Mouse (Mus musculus) CH12.LX (cell line): ENCODE measurements around the gene Col5a1. TPM values are rescaled to one million over a fixed set of nuclear protein-coding genes. Genes with fewer than 3 reads are reported as not detected.

Source experiments
- DNase-seq: peaks from one replicate; pipeline ENCODE4 v3.0.0-alpha.2; 2013; ENCODE audit errors: extremely low read depth
- H3K27ac ChIP-seq: 2 replicates; pipeline ENCODE4 v1.5.1; 2012; ENCODE audit warnings: low read depth, mild to moderate bottlenecking, control low read depth, moderate library complexity; ENCODE audit not compliant: insufficient read depth
- H3K27me3 ChIP-seq: replicated peaks from 2 replicates; pipeline ENCODE3; 2012; ENCODE audit warnings: inconsistent platforms
- H3K36me3 ChIP-seq, 2 experiments: replicated peaks in 1 of 2; 2 replicates each; pipeline versions ENCODE3 to v1.6.1; 2012; ENCODE audit warnings: inconsistent platforms in 1 of 2, low read length in 1 of 2, mild to moderate bottlenecking in 1 of 2, mixed read lengths in 1 of 2, moderate library complexity in 1 of 2; ENCODE audit not compliant: control insufficient read depth in 1 of 2, insufficient read depth in 1 of 2
- H3K4me1 ChIP-seq, 2 experiments: 2 replicates each; pipeline ENCODE4 v1.6.1; 2012; ENCODE audit warnings: inconsistent platforms in 1 of 2, moderate library complexity in 1 of 2; ENCODE audit not compliant: insufficient read depth in 2 of 2, control insufficient read depth in 1 of 2
- H3K4me2 ChIP-seq: 2 replicates; pipeline ENCODE4 v1.6.1; 2012; ENCODE audit warnings: low read depth, mild to moderate bottlenecking, control low read depth; ENCODE audit not compliant: poor library complexity, insufficient read depth, severe bottlenecking
- H3K4me3 ChIP-seq, 3 experiments: fragments of 150-350 bp in 1 of 3; sonication (generic) in 1 of 3; replicated peaks in 1 of 3; 2 replicates each; pipeline versions ENCODE3 to v1.5.1; 2011 to 2012; ENCODE audit warnings: low read depth in 2 of 3, low read length in 2 of 3, mild to moderate bottlenecking in 2 of 3, moderate library complexity in 2 of 3, control low read depth in 1 of 3, improper control_type of control experiment in 1 of 3, inconsistent platforms in 1 of 3, mixed read lengths in 1 of 3; ENCODE audit not compliant: poor library complexity in 1 of 3
- H3K79me2 ChIP-seq: replicated peaks from 2 replicates; pipeline ENCODE4 v1.6.1; 2012; ENCODE audit warnings: mild to moderate bottlenecking, moderate library complexity; ENCODE audit not compliant: control insufficient read depth, poor library complexity, insufficient read depth, severe bottlenecking; ENCODE audit errors: extremely low read depth
- H3K9ac ChIP-seq: 2 replicates; pipeline ENCODE4 v1.6.1; 2012; ENCODE audit warnings: low read depth, mild to moderate bottlenecking, control low read depth, moderate library complexity; ENCODE audit not compliant: insufficient read depth
- H3K9me3 ChIP-seq: replicated peaks from 2 replicates; pipeline ENCODE3; 2012; ENCODE audit warnings: low read length, inconsistent platforms, mixed read lengths
- CTCF ChIP-seq, 2 experiments: IDR thresholded peaks in 1 of 2; conservative IDR thresholded peaks in 1 of 2; 2 replicates each; pipeline ENCODE4 v1.5.1; 2011 to 2012; ENCODE audit warnings: low read depth in 2 of 2, low read length in 2 of 2, improper control_type of control experiment in 1 of 2, inconsistent platforms in 1 of 2, mild to moderate bottlenecking in 1 of 2, moderate library complexity in 1 of 2
- ELF1 ChIP-seq: IDR thresholded peaks from 2 replicates; pipeline ENCODE4 v1.6.1; 2014; ENCODE audit warnings: low read depth, mild to moderate bottlenecking, inconsistent platforms, low read length, improper control_type of control experiment
- HCFC1 ChIP-seq: IDR thresholded peaks from 2 replicates; pipeline ENCODE4 v1.6.1; 2012; ENCODE audit warnings: low read depth, mild to moderate bottlenecking, inconsistent platforms, low read length, improper control_type of control experiment
- JUN ChIP-seq: IDR thresholded peaks from 2 replicates; pipeline ENCODE4 v1.6.1; 2011; ENCODE audit warnings: low read depth, mild to moderate bottlenecking, low read length, improper control_type of control experiment, moderate library complexity; ENCODE audit not compliant: insufficient read depth
- MAFK ChIP-seq: IDR thresholded peaks from 2 replicates; pipeline ENCODE4 v1.6.1; 2011; ENCODE audit warnings: low read length, improper control_type of control experiment; ENCODE audit not compliant: insufficient replicate concordance
- MAX ChIP-seq: IDR thresholded peaks from 2 replicates; pipeline ENCODE4 v1.6.1; 2011; ENCODE audit warnings: low read length, improper control_type of control experiment
- MAZ ChIP-seq: IDR thresholded peaks from 2 replicates; pipeline ENCODE4 v1.6.1; 2012; ENCODE audit warnings: low read depth, mild to moderate bottlenecking, inconsistent platforms, low read length, improper control_type of control experiment, moderate library complexity
- MEF2A ChIP-seq: IDR thresholded peaks from 2 replicates; pipeline ENCODE4 v1.6.1; 2014; ENCODE audit warnings: low read depth, mild to moderate bottlenecking, inconsistent platforms, low read length, improper control_type of control experiment, borderline replicate concordance
- NELFE ChIP-seq: IDR thresholded peaks from 2 replicates; pipeline ENCODE4 v1.6.1; 2011; ENCODE audit warnings: low read depth, low read length, improper control_type of control experiment
- NRF1 ChIP-seq: IDR thresholded peaks from 2 replicates; pipeline ENCODE4 v1.6.1; 2014; ENCODE audit warnings: low read depth, mild to moderate bottlenecking, inconsistent platforms, low read length, improper control_type of control experiment, moderate library complexity
- PAX5 ChIP-seq: IDR thresholded peaks from 2 replicates; pipeline ENCODE4 v1.6.1; 2012; ENCODE audit warnings: low read length, inconsistent platforms, mixed read lengths
- SIN3A ChIP-seq: IDR thresholded peaks from 2 replicates; pipeline ENCODE4 v1.6.1; 2012; ENCODE audit warnings: low read length, improper control_type of control experiment, inconsistent platforms
- SMC3 ChIP-seq: IDR thresholded peaks from 2 replicates; pipeline ENCODE4 v1.6.1; 2011; ENCODE audit warnings: low read depth, low read length, improper control_type of control experiment
- TCF12 ChIP-seq: IDR thresholded peaks from 2 replicates; pipeline ENCODE4 v1.6.1; 2014; ENCODE audit warnings: low read depth, mild to moderate bottlenecking, inconsistent platforms, low read length, improper control_type of control experiment
- USF2 ChIP-seq: conservative IDR thresholded peaks from 2 replicates; pipeline ENCODE4 v1.6.1; 2011; ENCODE audit warnings: low read depth, low read length, improper control_type of control experiment
- ZC3H11A ChIP-seq: IDR thresholded peaks from 2 replicates; pipeline ENCODE4 v1.6.1; 2012; ENCODE audit warnings: low read depth, mild to moderate bottlenecking, inconsistent platforms, low read length, improper control_type of control experiment
- ZMIZ1 ChIP-seq: IDR thresholded peaks from 2 replicates; pipeline ENCODE4 v1.6.1; 2012; ENCODE audit warnings: low read depth, mild to moderate bottlenecking, inconsistent platforms, low read length, improper control_type of control experiment
- dilution Hi-C: fragments of 300-500 bp; cut with MboI; formaldehyde crosslinking; loops from 2 replicates; pipeline ENCODE4 v1.14.3; 2020; ENCODE audit warnings: low sequenced_read_pairs; ENCODE audit not compliant: extremely low pct_unique_long_range_greater_than_20kb, extremely low pct_ligation_motif_present
- in situ Hi-C: fragments of 300-500 bp; cut with MboI; formaldehyde crosslinking; loops from 3 replicates; pipeline ENCODE4 v1.14.3; 2019; ENCODE audit warnings: low sequenced_read_pairs, low pct_ligation_motif_present, low pct_unique_long_range_greater_than_20kb, mixed read lengths
- polyA plus RNA-seq: library from polyadenylated mRNA; unstranded; fragments of >175 nt; gene quantifications from 2 replicates; pipeline ENCODE4 v1.2.1, GENCODE M21; 2012; ENCODE audit warnings: low read depth; ENCODE audit not compliant: insufficient read length
- total RNA-seq, 2 experiments: library from RNA; depleted of rRNA; stranded (reverse); fragments of 300-350 nt in 1 of 2; fragments of >200 nt in 1 of 2; gene quantifications; 2 replicates each; pipeline ENCODE4 v1.2.3; 2012 to 2014

Gene Col5a1
- total and polyA plus RNA-seq, 3 experiments = 0.04 TPM; not detected in 2

- dilution Hi-C loops = no loop called here
- Histone ChIP-seq H3K9ac (no peak overlapping the region), H3K79me2 (no peaks in the 10 kb centered on the region), H3K4me3 (no peak overlapping the region), H3K4me2 (no peak overlapping the region), H3K27ac (no peak overlapping the region), H3K27me3 (peaks cover 87% of the 10 kb centered on the region), H3K4me1 (no peaks in the 10 kb centered on the region)
- in situ Hi-C loops = no loop called here
- no peak for DNase-seq
- TF ChIP-seq ZMIZ1 = no peak
- no peak for TF ChIP-seq NELFE
- no peak for TF ChIP-seq PAX5
- TF ChIP-seq JUN = no peak
- no peak for TF ChIP-seq MAX
- TF ChIP-seq MAZ = no peak
- TF ChIP-seq ZC3H11A = no peak
- no peak for TF ChIP-seq USF2
- TF ChIP-seq HCFC1 = no peak
- TF ChIP-seq TCF12 = no peak
- no peak for TF ChIP-seq SIN3A
- no peak for TF ChIP-seq MAFK
- TF ChIP-seq, all 38 proteins: peak for 0
- Histone ChIP-seq H3K9me3 (no peaks in the 10 kb centered on the region), H3K36me3 (no peaks in the 10 kb centered on the region)
Measured at GRCm38 (mm10) chr2:27840890-27841289, 45.3 kb upstream of the Col5a1 start.

GRCm38 (mm10) chr2:27842893-27843292, 43.3 kb upstream of the Col5a1 start:
- H3K36me3 ChIP-seq = no peaks in the 10 kb centered on the region
- no peak overlapping the region for H3K27ac ChIP-seq
- no peak overlapping the region for H3K9ac ChIP-seq
- H3K4me3 ChIP-seq = no peak overlapping the region
- DNase-seq = no peak
- dilution Hi-C loops (no loop called here), in situ Hi-C loops (no loop called here)
- H3K27me3 ChIP-seq = peaks cover 87% of the 10 kb centered on the region
- no peak for TF ChIP-seq ELF1
- TF ChIP-seq SMC3 = no peak
- TF ChIP-seq, all 38 proteins: peak for 0
- H3K4me2 ChIP-seq = no peak overlapping the region
- H3K9me3 ChIP-seq = no peaks in the 10 kb centered on the region
- H3K79me2 ChIP-seq = no peaks in the 10 kb centered on the region
- no peaks in the 10 kb centered on the region for H3K4me1 ChIP-seq

GRCm38 (mm10) chr2:27844885-27845284, 41.3 kb upstream of the Col5a1 start:
- in situ Hi-C loops = no loop called here
- dilution Hi-C loops = no loop called here
- Histone ChIP-seq H3K4me2 (no peak overlapping the region), H3K9me3 (no peaks in the 10 kb centered on the region), H3K27me3 (peaks cover 85% of the 10 kb centered on the region), H3K27ac (no peak overlapping the region), H3K36me3 (no peaks in the 10 kb centered on the region), H3K79me2 (no peaks in the 10 kb centered on the region)
- DNase-seq = no peak
- no peak for TF ChIP-seq SMC3
- TF ChIP-seq MEF2A = no peak
- no peak for TF ChIP-seq CTCF (conservative IDR thresholded peaks at IDR 0.05 in 1 of 2, IDR thresholded peaks at IDR 0.05 in 1 of 2; ENCODE audit: low read depth in 2 of 2, low read length in 2 of 2)
- no peak for TF ChIP-seq NRF1
- TF ChIP-seq, all 38 proteins: peak for 0
- H3K4me3 ChIP-seq = no peak overlapping the region
- H3K4me1 ChIP-seq = no peaks in the 10 kb centered on the region
- no peak overlapping the region for H3K9ac ChIP-seq
